Mouse (Mus musculus): ENCODE measurements around the gene Cadps. TPM values are rescaled to one million over a fixed set of nuclear protein-coding genes. Genes with fewer than 3 reads are reported as not detected.

The Cadps gene
- total and polyA plus RNA-seq, 3 experiments = 0.09 to 0.16 TPM; not detected in 1

GRCm38 (mm10) chr14:12595326-12595725 is 227.6 kb downstream of the Cadps start:
- WGBS = 74% methylated on average over 4 of the region's 4 CpGs

GRCm38 (mm10) chr14:12592472-12593075 is 230.3 kb downstream of the Cadps start:
- Histone ChIP-seq H3K27me3 (ENCODE audit: control insufficient read depth, insufficient read depth, low read length) (0 out of 2 replicates have a peak, but pooled peaks cover 2% of the 10 kb centered on the region), H3K36me3 (ENCODE audit: control insufficient read depth, insufficient read depth, low read length) (no peaks in the 10 kb centered on the region), H3K79me2 (replicated peaks; ENCODE audit: control insufficient read depth, insufficient read depth, low read length) (no peaks in the 10 kb centered on the region), H3K9ac (ENCODE audit: low read depth, low read length) (no peak overlapping the region), H3K27ac (no peak overlapping the region), H3K4me3 (no peak overlapping the region), H3K4me1 (ENCODE audit: control insufficient read depth, insufficient read depth, low read length) (no peaks in the 10 kb centered on the region)
- intact Hi-C loops (cut with DNase I) = no loop called here
- TF ChIP-seq POLR2A (IDR thresholded peaks at IDR 0.05; ENCODE audit: insufficient read depth, low read depth, low read length) = no peak
- no peak for TF ChIP-seq EP300 (IDR thresholded peaks at IDR 0.05; ENCODE audit: insufficient read depth, low read depth, low read length)
- TF ChIP-seq CTCF (IDR thresholded peaks at IDR 0.05) = no peak
- DNase-seq = no peak
- WGBS = 60% methylated on average over 5 of the region's 5 CpGs

More at GRCm38 (mm10) chr14:12595326-12595725, 227.6 kb downstream of the Cadps start:
- Histone ChIP-seq H3K27ac (no peak overlapping the region), H3K79me2 (replicated peaks; ENCODE audit: control insufficient read depth, insufficient read depth, low read length) (no peaks in the 10 kb centered on the region), H3K36me3 (ENCODE audit: control insufficient read depth, insufficient read depth, low read length) (no peaks in the 10 kb centered on the region), H3K27me3 (ENCODE audit: control insufficient read depth, insufficient read depth, low read length) (0 out of 2 replicates have a peak, but pooled peaks cover 2% of the 10 kb centered on the region), H3K4me3 (no peak overlapping the region), H3K4me1 (ENCODE audit: control insufficient read depth, insufficient read depth, low read length) (no peaks in the 10 kb centered on the region), H3K9ac (ENCODE audit: low read depth, low read length) (no peak overlapping the region)
- no peak for DNase-seq
- intact Hi-C loops (cut with DNase I) = no loop called here
- no peak for TF ChIP-seq EP300 (IDR thresholded peaks at IDR 0.05; ENCODE audit: insufficient read depth, low read depth, low read length)
- TF ChIP-seq CTCF (IDR thresholded peaks at IDR 0.05) = no peak
- no peak for TF ChIP-seq POLR2A (IDR thresholded peaks at IDR 0.05; ENCODE audit: insufficient read depth, low read depth, low read length)

- no peak overlapping the region for H3K27ac ChIP-seq
- H3K79me2 ChIP-seq (replicated peaks; ENCODE audit: control insufficient read depth, insufficient read depth, low read length) = no peaks in the 10 kb centered on the region
- DNase-seq = no peak
- H3K4me3 ChIP-seq = no peak overlapping the region
- no peaks in the 10 kb centered on the region for H3K4me1 ChIP-seq (ENCODE audit: control insufficient read depth, insufficient read depth, low read length)
- H3K9ac ChIP-seq (ENCODE audit: low read depth, low read length) = no peak overlapping the region
- intact Hi-C loops (cut with DNase I) = no loop called here
- 0 out of 2 replicates have a peak, but pooled peaks cover 2% of the 10 kb centered on the region for H3K27me3 ChIP-seq (ENCODE audit: control insufficient read depth, insufficient read depth, low read length)
- TF ChIP-seq CTCF (IDR thresholded peaks at IDR 0.05) (no peak), EP300 (IDR thresholded peaks at IDR 0.05; ENCODE audit: insufficient read depth, low read depth, low read length) (no peak), POLR2A (IDR thresholded peaks at IDR 0.05; ENCODE audit: insufficient read depth, low read depth, low read length) (no peak)
- H3K36me3 ChIP-seq (ENCODE audit: control insufficient read depth, insufficient read depth, low read length) = no peaks in the 10 kb centered on the region
These were observed 231.1 kb downstream of the Cadps start for GRCm38 (mm10) chr14:12591829-12592228.

- no peak overlapping the region for H3K27ac ChIP-seq
- H3K79me2 ChIP-seq (replicated peaks; ENCODE audit: control insufficient read depth, insufficient read depth, low read length) = no peaks in the 10 kb centered on the region
- H3K4me1 ChIP-seq (ENCODE audit: control insufficient read depth, insufficient read depth, low read length) = no peaks in the 10 kb centered on the region
- no peak overlapping the region for H3K9ac ChIP-seq (ENCODE audit: low read depth, low read length)
- no peak for TF ChIP-seq CTCF (IDR thresholded peaks at IDR 0.05)
- no peak for TF ChIP-seq POLR2A (IDR thresholded peaks at IDR 0.05; ENCODE audit: insufficient read depth, low read depth, low read length)
- no peak for TF ChIP-seq EP300 (IDR thresholded peaks at IDR 0.05; ENCODE audit: insufficient read depth, low read depth, low read length)
- no peak for DNase-seq
- no peak overlapping the region for H3K4me3 ChIP-seq
- intact Hi-C loops (cut with DNase I) = no loop called here
- H3K27me3 ChIP-seq (ENCODE audit: control insufficient read depth, insufficient read depth, low read length) = no peaks in the 10 kb centered on the region
- WGBS = 85% methylated on average over 5 of the region's 5 CpGs
- H3K36me3 ChIP-seq (ENCODE audit: control insufficient read depth, insufficient read depth, low read length) = no peaks in the 10 kb centered on the region
These were observed 239.3 kb downstream of the Cadps start for GRCm38 (mm10) chr14:12583536-12583935.

GRCm38 (mm10) chr14:12581657-12582056 is 241.2 kb downstream of the Cadps start:
- no peak for DNase-seq
- no peaks in the 10 kb centered on the region for H3K79me2 ChIP-seq (replicated peaks; ENCODE audit: control insufficient read depth, insufficient read depth, low read length)
- intact Hi-C loops (cut with DNase I) = no loop called here
- TF ChIP-seq CTCF (IDR thresholded peaks at IDR 0.05) (no peak), EP300 (IDR thresholded peaks at IDR 0.05; ENCODE audit: insufficient read depth, low read depth, low read length) (no peak), POLR2A (IDR thresholded peaks at IDR 0.05; ENCODE audit: insufficient read depth, low read depth, low read length) (no peak)
- no peak overlapping the region for H3K27ac ChIP-seq
- no peak overlapping the region for H3K9ac ChIP-seq (ENCODE audit: low read depth, low read length)
- H3K4me1 ChIP-seq (ENCODE audit: control insufficient read depth, insufficient read depth, low read length) = no peaks in the 10 kb centered on the region
- no peaks in the 10 kb centered on the region for H3K36me3 ChIP-seq (ENCODE audit: control insufficient read depth, insufficient read depth, low read length)
- no peaks in the 10 kb centered on the region for H3K27me3 ChIP-seq (ENCODE audit: control insufficient read depth, insufficient read depth, low read length)
- H3K4me3 ChIP-seq = no peak overlapping the region
- 85% methylated on average over 5 of the region's 5 CpGs for WGBS

GRCm38 (mm10) chr14:12580786-12581185 is 242.1 kb downstream of the Cadps start:
- Histone ChIP-seq H3K27me3 (ENCODE audit: control insufficient read depth, insufficient read depth, low read length) (no peaks in the 10 kb centered on the region), H3K27ac (no peak overlapping the region), H3K4me3 (no peak overlapping the region), H3K4me1 (ENCODE audit: control insufficient read depth, insufficient read depth, low read length) (no peaks in the 10 kb centered on the region), H3K9ac (ENCODE audit: low read depth, low read length) (no peak overlapping the region), H3K79me2 (replicated peaks; ENCODE audit: control insufficient read depth, insufficient read depth, low read length) (no peaks in the 10 kb centered on the region), H3K36me3 (ENCODE audit: control insufficient read depth, insufficient read depth, low read length) (no peaks in the 10 kb centered on the region)
- DNase-seq = no peak
- 53% methylated on average over 7 of the region's 7 CpGs for WGBS
- intact Hi-C loops (cut with DNase I) = no loop called here
- TF ChIP-seq CTCF (IDR thresholded peaks at IDR 0.05) = no peak
- TF ChIP-seq POLR2A (IDR thresholded peaks at IDR 0.05; ENCODE audit: insufficient read depth, low read depth, low read length) = no peak
- TF ChIP-seq EP300 (IDR thresholded peaks at IDR 0.05; ENCODE audit: insufficient read depth, low read depth, low read length) = no peak

All from heart, adult 2 months (tissue).